Mouse (Mus musculus): Measurements from ENCODE around the gene Slc38a3.
A peak's percentile ranks its signal among the peaks of the same experiment; 100 is the strongest.

DNA sequence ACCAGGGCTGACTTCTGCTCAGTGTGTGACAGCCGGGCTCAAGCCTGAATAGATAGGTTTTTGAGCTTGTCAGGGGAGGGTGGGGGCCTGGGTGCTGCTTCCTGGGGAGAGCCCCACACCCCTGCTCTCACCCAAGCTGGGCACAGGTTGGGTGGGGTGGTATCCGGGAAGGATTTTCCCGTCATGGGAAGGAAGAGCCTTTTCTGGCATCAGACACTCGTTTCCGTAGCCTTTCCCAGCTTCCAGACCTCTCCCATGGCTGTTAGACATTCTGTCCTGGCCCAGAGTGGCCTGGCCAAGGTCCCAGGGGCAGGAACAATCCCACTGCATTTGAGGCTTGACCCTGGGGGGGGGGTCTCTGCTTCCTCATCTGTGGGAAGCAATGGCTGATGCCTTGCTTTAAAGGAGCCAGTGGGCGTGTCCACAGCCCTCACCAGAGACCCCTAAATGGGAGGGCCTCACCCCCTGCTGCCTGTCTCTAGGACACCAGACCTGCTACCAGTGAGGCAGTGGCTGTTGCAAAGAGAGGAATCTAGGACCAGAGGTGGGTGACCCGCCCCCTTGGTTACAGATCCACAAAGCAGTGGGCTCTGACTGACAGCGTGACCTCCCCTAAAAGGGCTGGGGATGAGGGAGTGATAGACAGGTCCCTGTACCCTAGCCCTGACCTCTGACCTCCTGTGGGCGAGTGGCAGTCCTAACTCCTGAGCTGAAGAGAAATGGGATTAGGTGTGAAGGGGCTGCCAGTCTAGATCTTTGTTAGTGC lies 27.7 kb upstream of the Slc38a3 start:
- TF ChIP-seq EP300 (IDR thresholded peaks at IDR 0.05) (peak; percentile 96), CTCF (IDR thresholded peaks at IDR 0.05) (no peak)
